Comparison of ENCODE assay signal across 7 mouse cellular contexts in the genomic region with DNA sequence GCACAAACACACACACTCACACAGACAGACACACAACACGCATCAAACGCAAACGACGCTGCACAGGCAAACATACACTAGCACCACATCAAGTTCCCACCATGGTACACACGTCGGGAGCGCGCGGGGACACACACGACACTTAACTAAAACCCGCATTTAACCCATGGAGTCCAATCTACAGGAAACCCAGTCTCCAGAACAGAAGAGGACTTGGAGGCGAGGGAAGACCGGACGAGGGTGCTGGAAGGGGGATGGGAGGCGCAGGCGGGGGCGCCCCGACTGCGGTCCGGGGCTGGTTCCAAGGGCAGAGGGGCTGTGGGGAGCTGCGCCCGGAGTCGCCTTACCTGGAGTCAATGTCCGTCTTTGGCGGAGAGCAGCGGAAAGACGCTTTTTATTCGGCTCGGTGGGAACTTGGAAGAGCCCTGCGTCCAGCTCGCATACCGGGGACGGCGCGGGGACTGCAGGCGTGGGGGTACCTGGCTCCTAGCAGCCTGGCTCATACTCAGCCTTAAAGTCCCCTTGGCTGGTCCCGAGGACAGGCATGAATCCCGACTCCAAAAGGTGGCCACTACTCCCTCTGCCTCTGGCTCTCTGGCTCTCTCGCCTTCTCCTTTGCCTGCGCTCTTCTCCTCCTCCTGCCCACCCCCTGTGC. TPM values are rescaled to one million over a fixed set of nuclear protein-coding genes. Genes with fewer than 3 reads are reported as not detected.
DNase-seq lines count a peak whose midpoint lies in the region; ATAC-seq and TF ChIP-seq lines count a peak whose summit lies in the region.

No protein-coding gene starts in this region.

- no peak; the same call in 1 of the 2 replicates for TF ChIP-seq POLR2A in cortical plate, adult 2 months (IDR thresholded peaks at IDR 0.05; ENCODE audit: extremely low read depth, insufficient read depth, low read length)

- TF ChIP-seq CTCF in cortical plate, adult 2 months (IDR thresholded peaks at IDR 0.05; ENCODE audit: extremely low read depth, insufficient read depth, low read length), result no peak

- peak overlapping the region; percentile 91 for H3K4me3 ChIP-seq in cortical plate, adult 2 months (ENCODE audit: insufficient read depth, low read length)
- peak overlapping the region; percentile 64 for H3K4me3 ChIP-seq in forebrain, embryonic 15.5 days
- H3K4me3 ChIP-seq in midbrain, embryonic 11.5 days (ENCODE audit: low read depth, low read length), result peak overlapping the region; percentile 57

- peak overlapping the region; percentile 91 for H3K27ac ChIP-seq in cortical plate, adult 2 months (ENCODE audit: insufficient read depth, low read length)
- peak overlapping the region; percentile 68 for H3K27ac ChIP-seq in forebrain, embryonic 15.5 days (replicated peaks)
- no peak overlapping the region for H3K27ac ChIP-seq in midbrain, embryonic 11.5 days (ENCODE audit: low read depth, low read length)

- intact Hi-C loops in gastrocnemius, postnatal 36 days (cut with DNase I), result no loop called here

- ATAC-seq in forebrain, embryonic 15.5 days (replicated peaks), result peak; percentile 59
- ATAC-seq in midbrain, embryonic 11.5 days (ENCODE audit: low FRiP score), result peak; percentile 57

- H3K4me2 ChIP-seq in forebrain, embryonic 15.5 days (replicated peaks), result peak overlapping the region; percentile 95
- peak overlapping the region; percentile 92 for H3K4me2 ChIP-seq in midbrain, embryonic 11.5 days

- no peaks in the 10 kb centered on the region for H3K27me3 ChIP-seq in forebrain, embryonic 15.5 days
- peaks cover 7% of the 10 kb centered on the region; the same call in 1 of the 2 replicates for H3K27me3 ChIP-seq in midbrain, embryonic 11.5 days (ENCODE audit: control insufficient read depth, insufficient read depth, low read length)

- no peaks in the 10 kb centered on the region for H3K4me1 ChIP-seq in cortical plate, adult 2 months (ENCODE audit: control insufficient read depth, insufficient read depth, low read length)
- H3K4me1 ChIP-seq in forebrain, embryonic 15.5 days, result peaks cover 8% of the 10 kb centered on the region
- H3K4me1 ChIP-seq in midbrain, embryonic 11.5 days (ENCODE audit: control insufficient read depth, insufficient read depth, low read length), result 0 out of 2 replicates have a peak, but pooled peaks cover 2% of the 10 kb centered on the region

- peak overlapping the region; percentile 66 for H3K9ac ChIP-seq in forebrain, embryonic 15.5 days (replicated peaks)
- peak overlapping the region; percentile 52 for H3K9ac ChIP-seq in midbrain, embryonic 11.5 days (ENCODE audit: low read length)

- peak; percentile 21 to 32 for DNase-seq in layer of hippocampus, postnatal 25 days (ENCODE audit: extremely low spot score in 1 of 2, low spot score in 1 of 2)
- no peak for DNase-seq in layer of hippocampus, adult 8-10 months (ENCODE audit: low spot score in 2 of 2)
- DNase-seq in midbrain, embryonic 11.5 days (ENCODE audit: low spot score, missing footprints), result peak; percentile 94
- DNase-seq in gastrocnemius, postnatal 36 days, result no peak
- no peak for DNase-seq in adrenal gland, postnatal 25 days

- no peaks in the 10 kb centered on the region for H3K9me3 ChIP-seq in forebrain, embryonic 15.5 days
- H3K9me3 ChIP-seq in midbrain, embryonic 11.5 days (ENCODE audit: control insufficient read depth, low read length), result no peaks in the 10 kb centered on the region

- H3K36me3 ChIP-seq in forebrain, embryonic 15.5 days, result no peaks in the 10 kb centered on the region
- no peaks in the 10 kb centered on the region for H3K36me3 ChIP-seq in midbrain, embryonic 11.5 days (ENCODE audit: control insufficient read depth, insufficient read depth, low read length)

- WGBS in forebrain, embryonic 15.5 days, result under 1% methylated on average over 40 of the region's 40 CpGs
- under 1% methylated on average over 37 of the region's 40 CpGs for WGBS in midbrain, embryonic 11.5 days

RNA-seq across cellular contexts. Expression of a gene that starts 0.4 kb away (rescaled TPM):
- total RNA-seq in layer of hippocampus, postnatal 25 days (2021), result 100 to 1,000 TPM; 187 to 211 TPM
- total RNA-seq in layer of hippocampus, adult 8-10 months (2022), result 100 to 1,000 TPM; 191 to 204 (median 202) TPM
- 122 and 132 TPM in 2 replicates for polyA plus RNA-seq in cortical plate, adult 2 months (2012; rRNA removed)
- polyA plus RNA-seq in forebrain, embryonic 15.5 days (2015; fragmentation: Nextera tagmentation; extraction: Ambion mirVana), result 27.0 and 34.0 TPM in 2 replicates
- 7.8 and 9.4 TPM in 2 replicates for polyA plus RNA-seq in midbrain, embryonic 11.5 days (2014; fragmentation: Nextera tagmentation; extraction: Ambion mirVana)
- not detected for total RNA-seq in gastrocnemius, postnatal 36 days (2021)
- 0.67 and 1.4 TPM in 2 replicates for total RNA-seq in adrenal gland, postnatal 25 days (2021)

Comparison
In these comparisons a context has a peak if more than half of its experiments do, and no peak if none do; other contexts are left out.
1. DNase-seq: peak in layer of hippocampus, postnatal 25 days (2 of 2) and midbrain, embryonic 11.5 days (single experiment); none in layer of hippocampus, adult 8-10 months (0 of 2), gastrocnemius, postnatal 36 days (0 of 2) and adrenal gland, postnatal 25 days (single experiment).
2. RNA of a gene that starts 0.4 kb away (total RNA-seq): 187 to 211 TPM in layer of hippocampus, postnatal 25 days and 191 to 204 TPM in layer of hippocampus, adult 8-10 months; 0.67 to 1.4 TPM in adrenal gland, postnatal 25 days and not detected in gastrocnemius, postnatal 36 days; every median in the first group is over 10 times any median in the second.
3. Peak in every context shown above with its lines, with median percentiles within 50 percentile points of each other: H3K4me3 ChIP-seq.